Mouse (Mus musculus) left cerebral cortex, adult 8-10 months (tissue): ENCODE results near the gene 1700025G04Rik. TPM values are rescaled to one million over a fixed set of nuclear protein-coding genes. Genes with fewer than 3 reads are reported as not detected.
"Not testable (repeated sequence)": the region's sequence is repeated elsewhere in the genome, so short reads cannot be mapped to it uniquely, and the experiment has no call there.

Experiments used
- DNase-seq, 2 experiments: peaks; one replicate each; pipeline ENCODE4 v3.0.0; 2022; ENCODE audit warnings: low spot score in 2 of 2
- total RNA-seq, 4 experiments: library from RNA; stranded (reverse); gene quantifications; 2 replicates each; pipeline ENCODE4 v1.2.4; 2022

Gene 1700025G04Rik
- total RNA-seq, 4 experiments from 2014 or later = 57.0 to 69.1 (median 63.1) TPM

GRCm38 (mm10) chr1:151858474-151858873 is 231.5 kb downstream of the 1700025G04Rik start:
- DNase-seq = no peak

GRCm38 (mm10) chr1:151855561-151855960 is 234.4 kb downstream of the 1700025G04Rik start:
- no peak for DNase-seq

DNA sequence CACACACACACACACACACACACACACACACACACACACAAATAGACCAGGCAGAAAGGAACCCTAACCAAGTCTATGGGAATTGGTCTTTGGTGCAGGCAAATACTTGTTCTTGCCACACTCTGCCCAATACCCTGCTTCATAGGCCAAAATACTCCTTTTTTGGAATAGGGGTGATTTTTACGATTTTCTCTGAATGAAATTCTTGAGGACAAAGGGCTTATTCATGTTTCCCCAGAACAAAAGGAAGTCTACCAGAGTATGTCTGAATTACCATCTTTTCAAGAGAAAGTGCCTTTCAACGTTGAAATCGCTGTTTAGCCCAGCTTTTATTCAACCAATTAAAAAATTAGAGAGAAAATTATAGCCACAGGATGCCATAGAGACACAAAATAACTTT is 237.9 kb downstream of the 1700025G04Rik start:
- no peak for DNase-seq

GRCm38 (mm10) chr1:151851051-151851848 is 238.7 kb downstream of the 1700025G04Rik start:
- no peak for DNase-seq

DNA sequence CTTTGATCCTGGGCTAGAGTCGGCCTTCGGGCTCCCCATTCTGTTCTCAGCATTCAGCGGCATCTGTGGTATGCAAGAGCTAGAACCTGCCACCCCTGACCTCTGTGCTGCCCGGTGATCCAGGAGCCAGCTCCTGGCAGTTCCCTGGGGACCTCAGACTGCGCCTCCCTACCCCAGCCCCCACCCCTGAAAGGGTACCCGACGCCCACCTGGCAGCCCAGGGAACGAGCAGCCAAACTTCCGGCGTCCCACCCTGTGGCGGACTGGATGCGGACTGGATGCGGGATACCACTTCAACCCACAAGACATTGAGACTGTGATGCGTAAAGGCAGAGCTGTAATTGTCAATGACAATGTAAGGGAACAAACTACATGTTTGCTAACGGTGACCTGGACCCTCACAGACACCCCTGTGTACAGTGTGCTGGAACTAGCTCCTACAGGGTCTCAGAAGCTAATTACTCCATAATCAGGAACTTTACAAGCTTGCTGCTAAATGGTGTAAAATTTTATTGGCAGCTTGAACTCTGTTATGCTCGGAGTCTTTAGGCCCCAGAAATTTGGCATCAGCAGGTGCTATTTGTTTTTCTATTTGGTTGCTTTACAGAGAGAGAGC is 239.8 kb downstream of the 1700025G04Rik start:
- no peak for DNase-seq

DNA sequence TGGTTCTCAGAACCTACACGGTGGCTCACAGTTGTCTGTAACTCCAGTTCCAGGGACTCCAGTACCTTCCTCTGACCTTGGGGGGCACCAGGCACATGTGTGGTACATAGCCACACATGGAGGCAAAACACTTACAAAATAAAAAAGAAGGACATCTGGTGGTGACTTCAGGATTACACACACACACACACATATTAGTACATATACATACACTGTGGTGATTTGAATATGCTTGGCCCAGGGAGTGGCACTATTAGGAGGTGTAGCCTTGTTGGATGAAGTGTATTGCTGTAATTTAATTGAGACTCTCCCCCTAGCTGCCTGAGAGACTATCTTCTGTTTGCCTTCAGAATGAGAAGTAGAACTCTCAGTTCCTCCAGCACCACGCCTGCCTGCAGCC is 241.6 kb downstream of the 1700025G04Rik start:
- DNase-seq = no peak

DNA sequence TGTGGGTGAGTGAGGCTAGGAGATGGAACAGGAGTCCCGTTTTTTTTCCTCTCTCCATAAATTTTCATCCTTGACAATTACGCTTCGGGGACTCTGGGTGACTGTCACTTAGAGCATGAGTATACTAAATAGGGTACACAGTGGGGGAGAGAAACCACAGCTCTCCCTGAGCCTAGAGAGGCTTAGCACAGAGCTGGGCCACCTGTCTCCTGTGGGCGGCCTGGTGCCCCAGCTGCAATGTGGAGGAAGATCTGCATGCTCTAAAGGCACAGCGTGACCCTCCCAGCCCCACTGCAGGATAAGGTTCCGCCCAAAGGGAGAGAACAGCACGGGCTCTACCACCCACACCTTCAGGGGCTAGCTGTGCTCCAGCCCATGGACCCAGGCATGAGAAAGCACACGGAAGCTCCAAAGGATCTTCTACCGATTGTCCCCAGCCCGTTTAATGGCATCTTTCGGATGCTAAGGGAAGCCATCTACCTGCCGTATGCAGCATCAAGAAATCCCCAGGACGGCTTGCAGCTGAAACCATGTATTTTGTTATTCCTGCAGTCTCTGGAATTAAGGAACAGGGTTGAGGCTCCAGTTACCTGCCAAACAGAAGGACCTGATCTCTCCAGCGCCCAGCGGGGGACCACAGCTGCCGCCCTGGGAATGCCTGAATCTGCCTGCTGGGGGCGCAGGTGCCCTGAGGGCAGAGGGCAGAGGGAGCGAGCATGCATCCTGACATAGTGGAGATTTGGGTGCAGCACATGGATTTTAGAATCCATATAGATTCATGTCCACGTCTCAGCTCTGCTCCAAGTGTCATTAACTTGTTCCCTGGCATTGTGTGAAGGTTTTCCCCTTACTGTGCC is 243.8 kb downstream of the 1700025G04Rik start:
- no peak for DNase-seq

GRCm38 (mm10) chr1:151845252-151845832 is 244.6 kb downstream of the 1700025G04Rik start:
- no peak for DNase-seq

- not testable (repeated sequence) for DNase-seq
Measured at GRCm38 (mm10) chr1:151840345-151840744, 249.6 kb downstream of the 1700025G04Rik start.

DNA sequence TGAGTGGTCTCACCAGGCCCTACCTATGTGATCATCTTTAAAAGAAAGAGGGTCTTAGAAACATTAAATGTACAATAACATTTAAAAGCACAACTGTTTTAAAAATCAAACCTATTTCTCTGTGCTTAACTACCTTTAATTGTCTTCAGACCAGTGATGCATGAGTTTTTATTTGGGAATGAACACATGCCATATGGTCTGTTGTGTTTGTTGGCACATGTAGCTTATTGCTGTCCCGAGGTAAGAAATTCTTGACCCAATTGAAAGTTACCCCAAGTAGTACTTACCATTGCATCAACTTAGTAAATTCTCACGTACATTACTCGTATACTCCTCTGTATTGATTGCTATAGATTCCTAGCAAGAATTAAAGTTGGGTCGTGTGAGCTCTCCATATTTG is 254.7 kb downstream of the 1700025G04Rik start:
- DNase-seq = no peak

DNA sequence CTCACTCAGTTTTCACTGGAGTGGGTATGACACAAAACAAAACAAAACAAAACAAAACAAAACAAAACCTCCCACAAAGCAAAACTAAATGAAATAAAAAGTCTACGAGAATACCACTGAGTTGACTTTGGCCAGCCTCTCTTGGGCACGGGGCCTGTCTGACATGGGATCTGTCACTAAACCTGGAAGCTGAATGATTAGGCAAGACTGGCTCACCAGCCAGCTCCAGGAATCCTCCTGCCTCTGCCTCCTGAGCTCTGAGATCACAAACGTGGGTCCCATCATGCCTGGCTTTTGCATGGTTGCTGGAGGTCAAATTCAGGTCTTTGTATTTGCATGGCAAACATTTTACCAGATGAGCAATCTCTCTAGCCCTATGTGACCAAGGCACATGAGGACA is 258.1 kb downstream of the 1700025G04Rik start:
- DNase-seq = no peak

GRCm38 (mm10) chr1:151825065-151825464 is 264.9 kb downstream of the 1700025G04Rik start:
- DNase-seq = no peak

GRCm38 (mm10) chr1:151820457-151820856 is 269.5 kb downstream of the 1700025G04Rik start:
- no peak for DNase-seq

DNA sequence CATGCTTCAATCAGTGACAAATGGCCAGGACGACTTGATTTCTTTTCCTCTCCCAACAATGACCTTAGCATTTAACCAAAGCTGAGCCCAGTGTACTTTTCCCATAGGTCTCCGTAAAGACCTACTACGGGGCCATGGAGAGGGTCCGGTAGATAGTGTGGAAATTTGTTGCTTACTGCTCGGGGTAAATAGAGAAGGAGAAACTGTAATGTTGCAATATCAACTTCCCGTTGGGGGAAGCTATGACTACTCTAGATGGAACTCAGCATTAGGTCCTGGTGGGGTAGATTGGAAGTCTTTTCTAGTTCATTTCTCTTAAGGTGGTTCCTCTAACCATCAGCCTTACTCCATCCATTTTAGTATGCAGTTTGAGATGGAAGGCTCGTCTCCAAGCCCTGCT is 270.7 kb downstream of the 1700025G04Rik start:
- no peak for DNase-seq

GRCm38 (mm10) chr1:151816051-151816450 is 273.9 kb downstream of the 1700025G04Rik start:
- no peak for DNase-seq

DNA sequence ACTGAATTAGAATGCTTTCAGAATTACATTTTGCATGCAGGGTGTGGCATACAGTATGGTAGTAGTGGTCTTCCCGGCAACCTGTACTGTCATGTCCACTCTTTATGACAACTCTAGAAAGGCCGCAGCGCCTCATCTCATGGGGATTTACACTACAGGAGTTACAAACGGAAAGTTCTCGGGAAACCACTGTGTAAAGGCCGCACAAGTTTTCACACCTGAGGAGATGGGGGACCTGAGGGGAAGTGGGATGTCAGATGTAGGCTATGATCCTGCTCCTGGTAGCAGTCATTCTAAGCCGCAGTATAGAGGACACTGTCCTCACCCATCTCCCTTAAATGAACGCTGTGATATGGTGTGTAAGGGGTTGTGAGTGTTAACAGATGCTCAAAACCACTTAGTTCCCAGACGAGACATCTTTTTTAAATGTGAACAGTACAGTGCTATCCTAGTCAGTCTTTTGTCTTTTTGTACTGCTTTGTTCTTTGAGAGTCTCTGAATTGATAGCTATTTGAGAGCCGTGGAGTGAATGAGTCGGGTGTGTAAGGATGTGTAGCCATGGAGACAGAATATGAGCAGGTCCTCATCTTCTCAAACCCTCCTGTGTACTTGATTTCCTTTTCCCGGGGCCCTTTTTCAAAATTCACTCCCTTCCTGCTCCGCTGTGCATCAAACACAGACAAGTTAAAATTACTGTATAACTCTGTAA is 277.8 kb downstream of the 1700025G04Rik start:
- DNase-seq = no peak

DNA sequence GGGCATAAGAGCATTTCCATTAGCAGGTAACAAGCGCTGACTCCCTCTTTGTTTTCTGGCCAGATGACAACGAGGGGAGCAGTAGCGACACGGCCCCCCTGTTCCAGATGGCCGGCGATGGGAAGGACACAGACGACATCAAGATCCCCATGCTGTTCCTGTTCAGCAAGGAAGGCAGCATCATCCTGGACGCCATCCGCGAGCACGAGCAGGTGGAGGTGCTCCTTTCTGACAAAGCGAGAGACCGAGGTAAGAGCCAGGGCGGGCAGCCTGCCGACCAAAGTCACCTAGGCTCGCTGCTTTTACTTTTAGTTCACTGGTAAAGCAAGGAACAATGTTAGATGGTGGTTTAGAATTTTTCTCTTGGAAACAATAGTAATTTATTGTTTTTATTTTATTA is 278.5 kb downstream of the 1700025G04Rik start:
- no peak for DNase-seq

DNA sequence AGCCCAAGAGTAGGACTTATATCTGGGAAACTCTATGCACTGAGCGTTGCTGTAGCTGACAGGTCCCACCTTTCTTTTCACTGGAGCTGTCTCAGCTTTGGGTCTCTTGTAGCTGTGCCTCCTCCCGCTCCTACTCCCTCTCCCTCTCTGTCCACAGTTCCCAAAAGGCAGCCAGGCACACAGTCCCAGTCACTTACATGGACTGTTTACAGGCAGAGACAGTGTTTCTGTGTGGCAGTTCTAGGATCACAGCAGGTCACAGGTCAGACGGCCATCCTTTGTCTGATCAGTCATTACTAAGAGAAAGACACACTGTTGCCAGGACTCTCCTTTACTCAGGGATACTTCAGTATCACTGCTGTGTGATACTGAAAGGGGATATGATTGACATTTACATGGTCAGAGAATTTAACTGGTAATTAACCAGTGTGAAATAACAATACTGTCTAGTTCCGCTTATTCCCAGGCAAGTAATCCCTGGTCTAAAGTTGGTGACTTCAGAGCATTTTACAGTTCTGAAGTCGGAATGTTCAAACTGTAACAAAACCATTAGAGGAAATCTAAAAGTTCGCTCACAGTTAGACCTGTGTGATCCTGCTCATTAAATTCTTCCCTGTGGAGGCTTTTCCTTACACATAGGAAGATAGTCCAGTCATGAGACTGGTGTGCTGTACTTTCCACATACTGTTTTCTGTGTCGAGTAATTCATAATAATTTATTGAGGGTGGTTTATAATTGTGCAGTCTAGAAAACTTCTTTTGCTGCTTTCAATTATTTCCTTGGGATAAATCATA is 279.1 kb downstream of the 1700025G04Rik start:
- DNase-seq = no peak

DNA sequence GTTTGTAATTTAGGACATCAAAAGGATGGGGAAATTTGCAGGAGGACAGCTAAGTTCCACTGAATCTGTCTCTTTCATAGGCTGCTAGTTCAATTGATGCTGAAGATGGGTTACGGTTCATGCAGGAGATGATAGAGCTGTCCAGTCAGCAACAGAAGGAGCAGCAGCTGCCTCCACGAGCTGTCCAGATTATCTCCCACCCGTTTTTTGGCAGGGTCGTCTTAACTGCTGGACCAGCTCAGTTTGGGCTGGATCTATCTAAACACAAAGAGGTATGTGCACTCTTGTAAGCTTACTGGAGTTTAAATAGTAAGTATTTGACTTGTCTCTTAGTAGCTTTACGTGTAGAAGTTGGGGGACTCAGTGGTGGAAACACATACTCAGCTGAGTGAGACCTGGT is 282.6 kb downstream of the 1700025G04Rik start:
- DNase-seq = no peak

GRCm38 (mm10) chr1:151802795-151803194 is 287.1 kb downstream of the 1700025G04Rik start:
- not testable (repeated sequence) for DNase-seq
